Mouse (Mus musculus) limb, embryonic 14.5 days (tissue): Measurements from ENCODE around the gene Ddx17. TPM values are rescaled to one million over a fixed set of nuclear protein-coding genes. Genes with fewer than 3 reads are reported as not detected.

ENCODE experiments used
- ATAC-seq: fragments of 200-750 bp; cut with Nextera tagmentation; 2 replicates; pipeline ENCODE4 v1.8.0; 2017; ENCODE audit warnings: low read depth, moderate number of reproducible peaks, moderate TSS enrichment; ENCODE audit not compliant: low FRiP score
- DNase-seq: peaks from one replicate; pipeline ENCODE4 v3.0.0-alpha.2; 2015; ENCODE audit warnings: low spot score
- H3K27ac ChIP-seq: fragments of 300-500 bp; sonication (generic); replicated peaks from 2 replicates; pipeline ENCODE4 v1.5.1; 2014; ENCODE audit warnings: low read depth, mild to moderate bottlenecking, low read length, moderate library complexity, mixed read lengths
- H3K27me3 ChIP-seq: fragments of 300-500 bp; sonication (generic); 2 replicates; pipeline ENCODE4 v1.6.1; 2014; ENCODE audit warnings: low read length, mixed read lengths; ENCODE audit not compliant: control insufficient read depth, insufficient read depth
- H3K36me3 ChIP-seq: fragments of 300-500 bp; sonication (generic); 2 replicates; pipeline ENCODE4 v1.6.1; 2014; ENCODE audit warnings: mild to moderate bottlenecking, low read length, moderate library complexity, mixed read lengths; ENCODE audit not compliant: control insufficient read depth, insufficient read depth
- H3K4me1 ChIP-seq: fragments of 300-500 bp; sonication (generic); 2 replicates; pipeline ENCODE4 v1.6.1; 2014; ENCODE audit warnings: antibody characterized with exemption, low read length, mixed read lengths; ENCODE audit not compliant: control insufficient read depth, insufficient read depth
- H3K4me2 ChIP-seq: fragments of 300-500 bp; sonication (generic); replicated peaks from 2 replicates; pipeline ENCODE4 v1.6.1; 2014; ENCODE audit warnings: low read depth, mild to moderate bottlenecking, low read length, moderate library complexity; ENCODE audit not compliant: severe bottlenecking
- H3K4me3 ChIP-seq: fragments of 300-500 bp; sonication (generic); replicated peaks from 2 replicates; pipeline ENCODE4 v1.5.1; 2014; ENCODE audit warnings: low read length
- H3K9ac ChIP-seq: fragments of 300-500 bp; sonication (generic); 2 replicates; pipeline ENCODE4 v1.6.1; 2014; ENCODE audit warnings: mild to moderate bottlenecking, low read depth, low read length, moderate library complexity; ENCODE audit not compliant: severe bottlenecking
- H3K9me3 ChIP-seq: fragments of 300-500 bp; sonication (generic); 2 replicates; pipeline ENCODE4 v1.6.1; 2016; ENCODE audit warnings: low read length; ENCODE audit not compliant: control insufficient read depth
- POLR2A ChIP-seq: fragments of 200-500 bp; IDR thresholded peaks from 2 replicates; pipeline ENCODE4 v1.8.0; 2012; ENCODE audit warnings: inconsistent platforms, mild to moderate bottlenecking, moderate library complexity, borderline replicate concordance; ENCODE audit not compliant: insufficient read depth, insufficient read length; ENCODE audit errors: extremely low read depth
- WGBS: fragments of 180-500 bp; shearing (Covaris S2); extraction: QIAGEN DNeasy Blood & Tissue Kit; methylation state at CpG from one replicate; pipeline ENCODE4 v1.1.7; 2014; 5-methylcytosine and 5-hydroxymethylcytosine counted together
- polyA plus RNA-seq, 2 experiments: library from polyadenylated mRNA; depleted of rRNA in 1 of 2; stranded (reverse) in 1 of 2; unstranded in 1 of 2; fragments of >200 nt; fragmentation: Nextera tagmentation in 1 of 2; extraction: Ambion mirVana in 1 of 2; gene quantifications; 2 replicates each; pipeline versions ENCODE4 v1.2.1 to v1.2.3; 2012 to 2014

The Ddx17 gene
- polyA plus RNA-seq, 2 experiments: 92.6 to 724 TPM

GRCm38 (mm10) chr15:79545921-79546399, 581 bp downstream of the Ddx17 start:
- Histone ChIP-seq H3K4me3 (peak overlapping the region; percentile 69), H3K27me3 (no peaks in the 10 kb centered on the region), H3K36me3 (peaks cover 38% of the 10 kb centered on the region), H3K9ac (peak overlapping the region; percentile 99), H3K4me1 (peaks cover 12% of the 10 kb centered on the region), H3K27ac (peak overlapping the region; percentile 99), H3K4me2 (peak overlapping the region; percentile 69), H3K9me3 (no peaks in the 10 kb centered on the region)
- WGBS: 1% methylated on average over 25 of the region's 52 CpGs
- DNase-seq (peak; percentile 41), ATAC-seq (peak; percentile 42)
- no peak for TF ChIP-seq POLR2A

DNA sequence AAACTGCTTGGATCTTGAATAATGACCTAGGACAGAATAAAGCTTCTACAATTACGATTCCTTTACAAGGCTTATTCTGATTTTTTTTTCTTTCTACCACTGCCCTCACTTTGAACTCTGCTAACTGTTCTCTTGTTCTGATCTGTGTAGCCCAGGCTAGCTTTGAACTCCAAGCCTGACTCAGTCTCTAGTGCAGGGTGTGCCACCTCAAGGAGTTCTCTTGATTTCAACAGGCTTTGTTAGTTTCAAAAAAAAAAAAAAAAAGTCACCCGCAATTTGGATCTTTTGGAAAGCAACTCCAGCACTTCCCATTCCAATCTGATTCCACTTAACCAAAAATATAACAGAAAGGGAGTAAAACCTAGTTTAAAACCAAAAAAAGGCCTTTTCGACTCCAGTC, 1.0 kb downstream of the Ddx17 start:
- 5% methylated on average over 3 of the region's 3 CpGs for WGBS
- no peak for TF ChIP-seq POLR2A
- no peak for DNase-seq

GRCm38 (mm10) chr15:79543968-79544367, 2.6 kb downstream of the Ddx17 start:
- Histone ChIP-seq H3K4me1 (peaks cover 12% of the 10 kb centered on the region), H3K4me2 (peak overlapping the region; percentile 69), H3K27me3 (no peaks in the 10 kb centered on the region), H3K9ac (no peak overlapping the region), H3K27ac (no peak overlapping the region), H3K9me3 (no peaks in the 10 kb centered on the region), H3K36me3 (peaks cover 58% of the 10 kb centered on the region), H3K4me3 (peak overlapping the region; percentile 69)
- no peak for TF ChIP-seq POLR2A
- DNase-seq (no peak), ATAC-seq (no peak)
- WGBS: 79% methylated on average over 3 of the region's 3 CpGs

More for the DNA sequence above, 1.0 kb downstream of the Ddx17 start:
- ATAC-seq: no peak
- Histone ChIP-seq H3K4me1 (peaks cover 12% of the 10 kb centered on the region), H3K27ac (peak overlapping the region; percentile 99), H3K27me3 (no peaks in the 10 kb centered on the region), H3K36me3 (peaks cover 42% of the 10 kb centered on the region), H3K9me3 (no peaks in the 10 kb centered on the region), H3K9ac (peak overlapping the region; percentile 99), H3K4me3 (peak overlapping the region; percentile 69), H3K4me2 (peak overlapping the region; percentile 69)

- Histone ChIP-seq H3K36me3 (peaks cover 99% of the 10 kb centered on the region), H3K27ac (no peak overlapping the region), H3K4me2 (no peak overlapping the region), H3K27me3 (no peaks in the 10 kb centered on the region), H3K9ac (no peak overlapping the region), H3K9me3 (no peaks in the 10 kb centered on the region), H3K4me3 (no peak overlapping the region), H3K4me1 (no peaks in the 10 kb centered on the region)
- DNase-seq (no peak), ATAC-seq (no peak)
- TF ChIP-seq POLR2A: no peak
- WGBS: 86% methylated on average over 3 of the region's 3 CpGs
Observed at GRCm38 (mm10) chr15:79533796-79534195, 12.7 kb downstream of the Ddx17 start.

DNA sequence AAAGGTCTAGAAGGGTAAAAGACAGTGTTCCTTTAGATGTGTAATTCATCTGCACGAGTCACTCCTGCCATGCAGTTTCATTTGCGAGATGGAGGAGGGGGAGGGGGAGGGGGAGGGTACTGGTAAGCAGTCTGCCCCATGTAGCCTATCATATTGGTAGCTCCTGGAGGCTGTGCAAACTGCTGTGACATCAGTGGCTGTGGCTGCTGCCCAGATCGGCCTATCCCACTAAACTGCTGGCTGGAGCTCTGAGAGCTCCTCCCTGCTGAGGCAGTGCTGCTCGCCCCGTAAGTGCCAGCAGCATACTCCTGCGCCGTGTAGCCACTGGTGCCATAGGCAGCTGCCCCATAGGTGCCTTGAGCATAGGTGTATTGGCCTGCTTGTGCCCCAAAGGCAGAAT, 16.6 kb downstream of the Ddx17 start:
- no peaks in the 10 kb centered on the region for H3K9me3 ChIP-seq
- no peak overlapping the region for H3K9ac ChIP-seq
- H3K27me3 ChIP-seq: no peaks in the 10 kb centered on the region
- DNase-seq: no peak
- H3K4me2 ChIP-seq: no peak overlapping the region
- H3K4me3 ChIP-seq: no peak overlapping the region
- H3K4me1 ChIP-seq: no peaks in the 10 kb centered on the region
- H3K27ac ChIP-seq: no peak overlapping the region
- no peak for TF ChIP-seq POLR2A
- peaks cover 96% of the 10 kb centered on the region for H3K36me3 ChIP-seq
- no peak for ATAC-seq
- 32% methylated on average over 3 of the region's 7 CpGs for WGBS
